Mouse (Mus musculus) embryonic facial prominence, embryonic 10.5 days (tissue): ENCODE results near the gene Qser1. TPM values are rescaled to one million over a fixed set of nuclear protein-coding genes. Genes with fewer than 3 reads are reported as not detected.

ENCODE experiments used
- DNase-seq: peaks from one replicate; pipeline ENCODE4 v3.0.0-alpha.2; 2017; ENCODE audit warnings: low spot score
- H3K27ac ChIP-seq: fragments of 300-500 bp; sonication (generic); replicated peaks from 2 replicates; pipeline ENCODE4 v1.5.1; 2016; ENCODE audit warnings: mild to moderate bottlenecking
- H3K27me3 ChIP-seq: fragments of 300-500 bp; sonication (generic); replicated peaks from 2 replicates; pipeline ENCODE4 v1.6.1; 2016; ENCODE audit warnings: low read depth, mild to moderate bottlenecking; ENCODE audit not compliant: poor library complexity, severe bottlenecking
- H3K36me3 ChIP-seq: fragments of 300-500 bp; sonication (generic); replicated peaks from 2 replicates; pipeline ENCODE4 v1.6.1; 2016; ENCODE audit warnings: mild to moderate bottlenecking, moderate library complexity
- H3K4me1 ChIP-seq: fragments of 300-500 bp; sonication (generic); 2 replicates; pipeline ENCODE4 v1.6.1; 2016
- H3K4me3 ChIP-seq: fragments of 300-500 bp; sonication (generic); 2 replicates; pipeline ENCODE4 v1.5.1; 2016; ENCODE audit warnings: mild to moderate bottlenecking, moderate library complexity
- H3K9me3 ChIP-seq: fragments of 300-500 bp; sonication (generic); 2 replicates; pipeline ENCODE4 v1.6.1; 2016; ENCODE audit warnings: mild to moderate bottlenecking
- WGBS: fragments of 180-500 bp; shearing (Covaris S2); methylation state at CpG from one replicate; pipeline ENCODE4 v1.1.7; 2016; 5-methylcytosine and 5-hydroxymethylcytosine counted together
- polyA plus RNA-seq: library from polyadenylated mRNA; unstranded; fragments of >200 nt; fragmentation: Nextera tagmentation; extraction: Ambion mirVana; gene quantifications from 2 replicates; pipeline ENCODE4 v1.2.1, GENCODE M21; 2016

The Qser1 gene
- polyA plus RNA-seq, 1 experiment from 2014 or later = 12.2 TPM

DNA sequence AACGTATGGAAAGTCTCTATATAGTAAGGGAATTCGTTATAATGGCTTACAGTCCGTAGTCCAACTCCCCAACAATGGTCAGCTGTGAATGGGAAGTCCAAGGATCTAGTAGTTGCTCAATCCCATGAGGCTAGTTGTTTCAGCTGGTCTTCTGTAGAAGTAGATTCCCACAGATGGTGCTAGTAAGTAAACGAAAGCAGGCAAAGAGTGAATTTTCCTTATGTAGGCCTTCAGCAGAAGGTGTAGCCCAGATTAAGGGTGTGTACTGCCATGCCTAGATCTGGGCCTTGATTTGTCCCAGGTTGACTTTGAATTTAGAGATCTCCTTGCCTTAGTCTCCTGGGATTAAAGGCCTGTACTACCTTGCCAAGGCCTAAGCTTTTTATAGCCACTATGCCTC lies 100.3 kb downstream of the Qser1 start, which contains the start of gene Pin1rt1:
Gene Pin1rt1, minus strand, starts transcription at position 101 of the 400 bp plus-strand sequence.
- H3K27ac ChIP-seq = no peak within 1 kb of the TSS
- H3K4me3 ChIP-seq = no peak within 1 kb of the TSS
- peaks cover 15% of the 10 kb centered on the region for H3K4me1 ChIP-seq
- H3K9me3 ChIP-seq = no peaks in the 10 kb centered on the region
- WGBS = 88% methylated on average over 4 of the region's 4 CpGs
- peaks cover 12% of the 10 kb centered on the region for H3K27me3 ChIP-seq
- no peak for DNase-seq
- H3K36me3 ChIP-seq = no peaks in the 10 kb centered on the region

GRCm38 (mm10) chr2:104714254-104714691 lies 102.3 kb downstream of the Qser1 start:
- H3K27ac ChIP-seq = no peak overlapping the region
- H3K9me3 ChIP-seq = no peaks in the 10 kb centered on the region
- no peak overlapping the region for H3K4me3 ChIP-seq
- peaks cover 12% of the 10 kb centered on the region for H3K27me3 ChIP-seq
- no peaks in the 10 kb centered on the region for H3K36me3 ChIP-seq
- DNase-seq = peak; percentile 16
- H3K4me1 ChIP-seq = peaks cover 31% of the 10 kb centered on the region
- 39% methylated on average over 15 of the region's 15 CpGs for WGBS

- peak overlapping the region; percentile 92 for H3K4me3 ChIP-seq
- WGBS = 6% methylated on average over 7 of the region's 7 CpGs
- peak overlapping the region; percentile 97 for H3K27ac ChIP-seq
- no peaks in the 10 kb centered on the region for H3K36me3 ChIP-seq
- H3K9me3 ChIP-seq = no peaks in the 10 kb centered on the region
- peaks cover 12% of the 10 kb centered on the region for H3K27me3 ChIP-seq
- DNase-seq = no peak
- peaks cover 31% of the 10 kb centered on the region for H3K4me1 ChIP-seq
These were observed 104.1 kb downstream of the Qser1 start for GRCm38 (mm10) chr2:104712486-104712809.

DNA sequence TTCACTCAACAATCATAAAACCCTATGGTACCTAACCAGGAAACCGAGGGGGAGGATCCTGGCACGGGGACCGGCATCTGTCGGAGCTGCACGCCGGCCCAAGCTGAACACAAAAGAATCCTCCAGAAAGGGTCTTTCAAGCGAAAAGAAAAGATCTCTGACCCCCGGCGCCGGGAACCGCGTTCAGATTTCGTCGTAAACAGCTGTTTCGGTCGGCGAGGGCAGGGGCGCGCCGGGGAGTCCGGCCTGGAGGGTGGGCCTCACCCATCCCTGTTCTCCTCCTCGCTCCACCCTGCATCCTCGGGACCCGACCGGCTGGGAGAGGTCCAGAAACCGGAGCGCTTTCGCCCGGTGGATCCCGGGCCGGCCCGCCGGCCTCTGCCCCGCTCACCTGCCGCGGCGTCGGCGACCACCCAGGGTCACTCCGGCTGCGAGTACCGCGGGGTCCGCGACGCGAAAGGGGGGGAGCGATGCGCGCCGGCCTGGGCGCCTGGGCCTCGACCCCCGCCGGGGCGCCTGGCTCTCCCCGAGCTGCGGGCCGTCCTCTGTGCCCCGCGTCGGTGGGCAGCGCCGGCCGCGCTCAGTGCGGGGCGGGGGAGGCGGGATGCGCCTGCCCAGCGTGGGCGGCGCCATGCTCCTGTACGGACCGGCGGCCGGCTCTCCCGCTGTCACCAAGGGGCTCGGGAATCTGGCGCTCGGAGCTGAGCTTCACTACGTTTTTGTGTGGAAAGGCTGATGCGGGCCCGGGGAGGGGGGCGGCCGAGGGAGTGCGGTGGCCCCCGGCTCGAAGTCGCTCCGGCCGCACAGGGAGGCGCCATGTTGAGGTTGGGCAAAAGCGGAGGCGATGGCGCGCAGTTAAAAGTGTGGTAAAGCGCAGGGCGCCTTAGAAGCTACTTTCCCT lies 104.7 kb downstream of the Qser1 start, which contains the start of gene Tcp11l1:
Gene Tcp11l1, minus strand, starts transcription at position 585 of the 901 bp plus-strand sequence.
- H3K27ac ChIP-seq = peak within 1 kb of the TSS; percentile 97
- peak within 1 kb of the TSS; percentile 92 for H3K4me3 ChIP-seq
- WGBS = under 1% methylated on average over 99 of the region's 99 CpGs
- no peaks in the 10 kb centered on the region for H3K36me3 ChIP-seq
- H3K9me3 ChIP-seq = no peaks in the 10 kb centered on the region
- peaks cover 31% of the 10 kb centered on the region for H3K4me1 ChIP-seq
- DNase-seq = peak; percentile 77
- H3K27me3 ChIP-seq = peaks cover 12% of the 10 kb centered on the region

- no peaks in the 10 kb centered on the region; the same call in 1 of the 2 replicates for H3K36me3 ChIP-seq
- H3K4me3 ChIP-seq = peak overlapping the region; percentile 92
- 32% methylated on average over 6 of the region's 6 CpGs for WGBS
- H3K4me1 ChIP-seq = peaks cover 31% of the 10 kb centered on the region
- no peak for DNase-seq
- no peaks in the 10 kb centered on the region for H3K9me3 ChIP-seq
- H3K27ac ChIP-seq = 0 out of 2 replicates have a peak overlapping the region, but pooled peaks have one; percentile 97
- H3K27me3 ChIP-seq = peaks cover 12% of the 10 kb centered on the region
These were observed 105.7 kb downstream of the Qser1 start for GRCm38 (mm10) chr2:104710670-104711370.

- DNase-seq = no peak
- peaks cover 31% of the 10 kb centered on the region for H3K4me1 ChIP-seq
- no peak overlapping the region for H3K4me3 ChIP-seq
- no peaks in the 10 kb centered on the region for H3K9me3 ChIP-seq
- H3K36me3 ChIP-seq = peaks cover 7% of the 10 kb centered on the region
- H3K27me3 ChIP-seq = peaks cover 11% of the 10 kb centered on the region
- 72% methylated on average over 6 of the region's 6 CpGs for WGBS
- H3K27ac ChIP-seq = no peak overlapping the region
These were observed 106.7 kb downstream of the Qser1 start for GRCm38 (mm10) chr2:104709786-104710337.

Other genes starting within 250 kb of the Qser1 start
- gene Cstf3, start 226.2 kb downstream of the Qser1 start, polyA plus RNA-seq = 94.8 and 97.0 TPM in 2 replicates
- 48.5 and 52.2 TPM in 2 replicates for gene Tcp11l1, start 104.6 kb downstream of the Qser1 start, polyA plus RNA-seq
- 0.16 TPM in 1 of 2 replicates, not detected in the other for gene Pin1rt1, start 100.4 kb downstream of the Qser1 start, polyA plus RNA-seq
- gene Depdc7, start 73.9 kb downstream of the Qser1 start, polyA plus RNA-seq = 2.5 and 2.8 TPM in 2 replicates
- 1.2 and 1.4 TPM in 2 replicates for gene Prrg4, start 33.1 kb upstream of the Qser1 start, polyA plus RNA-seq
- gene Ccdc73, start 51.0 kb upstream of the Qser1 start, polyA plus RNA-seq = 3.3 and 6.3 TPM in 2 replicates
- 310 and 325 TPM in 2 replicates for gene Eif3m, start 200.3 kb upstream of the Qser1 start, polyA plus RNA-seq